Mouse (Mus musculus) myocyte (in vitro differentiated cells): ENCODE measurements around the gene Rasgrf1. TPM values are rescaled to one million over a fixed set of nuclear protein-coding genes. Genes with fewer than 3 reads are reported as not detected.

Experiments used
- H3K27me3 ChIP-seq: one replicate; pipeline ENCODE4 v1.6.1; 2011; ENCODE audit not compliant: control insufficient read depth, insufficient read depth, insufficient read length
- H3K36me3 ChIP-seq: one replicate; pipeline ENCODE4 v1.6.1; 2011; ENCODE audit not compliant: control insufficient read depth, insufficient read depth
- H3K4me2 ChIP-seq: one replicate; pipeline ENCODE4 v1.6.1; 2011; ENCODE audit warnings: low read depth, control low read depth
- H3K4me3 ChIP-seq: one replicate; pipeline ENCODE4 v1.5.1; 2011; ENCODE audit warnings: mild to moderate bottlenecking, control low read depth, moderate library complexity
- H3K79me2 ChIP-seq: one replicate; pipeline ENCODE4 v1.6.1; 2011; ENCODE audit not compliant: control insufficient read depth, insufficient read depth
- H3ac ChIP-seq: one replicate; pipeline ENCODE4 v1.6.1; 2011; ENCODE audit not compliant: control insufficient read depth, insufficient read length
- CEBPB ChIP-seq: IDR thresholded peaks from 2 replicates; pipeline ENCODE4 v1.6.1; 2011; ENCODE audit warnings: mild to moderate bottlenecking, moderate library complexity; ENCODE audit not compliant: poor library complexity, insufficient read depth, severe bottlenecking
- E2F4 ChIP-seq: IDR thresholded peaks from one replicate; pipeline ENCODE4 v1.6.1; 2011; ENCODE audit warnings: mild to moderate bottlenecking, control low read depth, moderate library complexity; ENCODE audit not compliant: insufficient read depth
- MAX ChIP-seq: IDR thresholded peaks from one replicate; pipeline ENCODE4 v1.6.1; 2011; ENCODE audit warnings: low read depth, mild to moderate bottlenecking, control low read depth
- MYOD1 ChIP-seq, 3 experiments: IDR thresholded peaks; one replicate each; pipeline ENCODE4 v1.6.1; 2011; ENCODE audit warnings: control low read depth in 2 of 3, low read depth in 2 of 3, mild to moderate bottlenecking in 2 of 3, moderate library complexity in 1 of 3; ENCODE audit not compliant: insufficient read length in 2 of 3, control insufficient read depth in 1 of 3
- MYOG ChIP-seq, 3 experiments: IDR thresholded peaks; one replicate each; pipeline ENCODE4 v1.6.1; 2011; ENCODE audit warnings: control low read depth in 2 of 3, low read depth in 2 of 3, mild to moderate bottlenecking in 2 of 3; ENCODE audit not compliant: insufficient read length in 2 of 3, control insufficient read depth in 1 of 3, insufficient read depth in 1 of 3
- POLR2A ChIP-seq: IDR thresholded peaks from one replicate; pipeline ENCODE4 v1.6.1; 2011; ENCODE audit warnings: low read depth, mild to moderate bottlenecking, control low read depth, moderate library complexity; ENCODE audit not compliant: insufficient read length
- POLR2AphosphoS2 ChIP-seq: IDR thresholded peaks from one replicate; pipeline ENCODE4 v1.6.1; 2011; ENCODE audit warnings: low read depth, control low read depth; ENCODE audit not compliant: insufficient read length
- REST ChIP-seq: IDR thresholded peaks from one replicate; pipeline ENCODE4 v1.6.1; 2011; ENCODE audit warnings: mild to moderate bottlenecking, control low read depth, moderate library complexity; ENCODE audit not compliant: insufficient read depth, insufficient read length
- SRF ChIP-seq: IDR thresholded peaks from one replicate; pipeline ENCODE4 v1.6.1; 2011; ENCODE audit warnings: low read depth; ENCODE audit not compliant: control insufficient read depth, insufficient read length
- TCF12 ChIP-seq: IDR thresholded peaks from one replicate; pipeline ENCODE4 v1.6.1; 2011; ENCODE audit warnings: mild to moderate bottlenecking, control low read depth; ENCODE audit not compliant: poor library complexity, insufficient read depth, severe bottlenecking
- TCF3 ChIP-seq: IDR thresholded peaks from one replicate; pipeline ENCODE4 v1.6.1; 2011; ENCODE audit warnings: low read depth, control low read depth; ENCODE audit not compliant: insufficient read length
- USF1 ChIP-seq: IDR thresholded peaks from one replicate; pipeline ENCODE4 v1.6.1; 2011; ENCODE audit warnings: low read depth, mild to moderate bottlenecking, control low read depth, moderate library complexity
- polyA plus RNA-seq: library from polyadenylated mRNA; unstranded; fragments of >200 nt; fragmentation: generic; extraction: Trizol; gene quantifications from one replicate; pipeline ENCODE4 v1.2.1, GENCODE M21; 2012; ENCODE audit warnings: missing spikeins

The Rasgrf1 gene
- polyA plus RNA-seq, 1 experiment = not detected

GRCm38 (mm10) chr9:89964091-89964490 lies 54.4 kb downstream of the Rasgrf1 start:
- Histone ChIP-seq H3K4me2 (no peak overlapping the region), H3ac (no peak overlapping the region), H3K27me3 (peaks cover 6% of the 10 kb centered on the region), H3K4me3 (no peak overlapping the region), H3K79me2 (no peaks in the 10 kb centered on the region), H3K36me3 (no peaks in the 10 kb centered on the region)
- TF ChIP-seq POLR2AphosphoS2 (no peak), POLR2A (no peak), USF1 (no peak), SRF (no peak), TCF3 (no peak), CEBPB (no peak), E2F4 (no peak), MAX (no peak), REST (no peak)

GRCm38 (mm10) chr9:89967716-89968115 lies 58.0 kb downstream of the Rasgrf1 start:
- no peak for TF ChIP-seq MYOG (IDR thresholded peaks at IDR 0.05; ENCODE audit: control insufficient read depth in 1 of 3, insufficient read depth in 1 of 3, insufficient read length in 2 of 3, low read depth in 2 of 3)
- TF ChIP-seq POLR2A = no peak
- no peak for TF ChIP-seq REST
- TF ChIP-seq TCF12 = no peak
- no peak for TF ChIP-seq E2F4
- TF ChIP-seq TCF3 = no peak
- TF ChIP-seq CEBPB = no peak
- TF ChIP-seq MAX = no peak
- no peak for TF ChIP-seq MYOD1 (IDR thresholded peaks at IDR 0.05; ENCODE audit: control insufficient read depth in 1 of 3, insufficient read length in 2 of 3, low read depth in 2 of 3)
- TF ChIP-seq USF1 = no peak
- Histone ChIP-seq H3K27me3 (peaks cover 6% of the 10 kb centered on the region), H3ac (no peak overlapping the region)

GRCm38 (mm10) chr9:89968836-89969450 lies 59.2 kb downstream of the Rasgrf1 start:
- H3K36me3 ChIP-seq = no peaks in the 10 kb centered on the region
- H3K4me2 ChIP-seq = no peak overlapping the region
- TF ChIP-seq CEBPB = no peak
- TF ChIP-seq POLR2A = no peak
- TF ChIP-seq POLR2AphosphoS2 = no peak
- no peak for TF ChIP-seq TCF3
- no peak for TF ChIP-seq MYOD1 (IDR thresholded peaks at IDR 0.05; ENCODE audit: control insufficient read depth in 1 of 3, insufficient read length in 2 of 3, low read depth in 2 of 3)
- TF ChIP-seq SRF = no peak
- no peak for TF ChIP-seq REST
- TF ChIP-seq MAX = no peak
- TF ChIP-seq USF1 = no peak
- TF ChIP-seq TCF12 = no peak
- TF ChIP-seq MYOG (IDR thresholded peaks at IDR 0.05; ENCODE audit: control insufficient read depth in 1 of 3, insufficient read depth in 1 of 3, insufficient read length in 2 of 3, low read depth in 2 of 3) = no peak
- no peak for TF ChIP-seq E2F4
- H3ac ChIP-seq = no peak overlapping the region
- H3K27me3 ChIP-seq = peaks cover 5% of the 10 kb centered on the region
- H3K4me3 ChIP-seq = no peak overlapping the region
- H3K79me2 ChIP-seq = no peaks in the 10 kb centered on the region

More at GRCm38 (mm10) chr9:89967716-89968115, 58.0 kb downstream of the Rasgrf1 start:
- no peak overlapping the region for H3K4me3 ChIP-seq
- H3K4me2 ChIP-seq = no peak overlapping the region
- H3K79me2 ChIP-seq = no peaks in the 10 kb centered on the region
- no peaks in the 10 kb centered on the region for H3K36me3 ChIP-seq

- Histone ChIP-seq H3K4me2 (no peak overlapping the region), H3ac (no peak overlapping the region), H3K4me3 (no peak overlapping the region), H3K36me3 (no peaks in the 10 kb centered on the region), H3K27me3 (no peaks in the 10 kb centered on the region), H3K79me2 (no peaks in the 10 kb centered on the region)
- TF ChIP-seq POLR2AphosphoS2 = no peak
- no peak for TF ChIP-seq USF1
- no peak for TF ChIP-seq E2F4
- TF ChIP-seq REST = no peak
- TF ChIP-seq SRF = no peak
- TF ChIP-seq MYOG (IDR thresholded peaks at IDR 0.05; ENCODE audit: control insufficient read depth in 1 of 3, insufficient read depth in 1 of 3, insufficient read length in 2 of 3, low read depth in 2 of 3) = no peak
- TF ChIP-seq MYOD1 (IDR thresholded peaks at IDR 0.05; ENCODE audit: control insufficient read depth in 1 of 3, insufficient read length in 2 of 3, low read depth in 2 of 3) = no peak
- TF ChIP-seq MAX = no peak
- no peak for TF ChIP-seq POLR2A
- no peak for TF ChIP-seq TCF12
- no peak for TF ChIP-seq CEBPB
- TF ChIP-seq TCF3 = no peak
Measured at GRCm38 (mm10) chr9:89970271-89970670, 60.6 kb downstream of the Rasgrf1 start.
